Mouse (Mus musculus) CD4-positive naive resting alpha-beta T cell, adult 76 days (primary cell): Measurements from ENCODE around the gene Zfand2b. TPM values are rescaled to one million over a fixed set of nuclear protein-coding genes. Genes with fewer than 3 reads are reported as not detected.

Source experiments
- total RNA-seq: library from RNA; stranded (reverse); gene quantifications from one replicate; pipeline ENCODE4 v1.2.4, GENCODE M21; 2023

Zfand2b gene
- total RNA-seq, result 39.0 TPM

DNA sequence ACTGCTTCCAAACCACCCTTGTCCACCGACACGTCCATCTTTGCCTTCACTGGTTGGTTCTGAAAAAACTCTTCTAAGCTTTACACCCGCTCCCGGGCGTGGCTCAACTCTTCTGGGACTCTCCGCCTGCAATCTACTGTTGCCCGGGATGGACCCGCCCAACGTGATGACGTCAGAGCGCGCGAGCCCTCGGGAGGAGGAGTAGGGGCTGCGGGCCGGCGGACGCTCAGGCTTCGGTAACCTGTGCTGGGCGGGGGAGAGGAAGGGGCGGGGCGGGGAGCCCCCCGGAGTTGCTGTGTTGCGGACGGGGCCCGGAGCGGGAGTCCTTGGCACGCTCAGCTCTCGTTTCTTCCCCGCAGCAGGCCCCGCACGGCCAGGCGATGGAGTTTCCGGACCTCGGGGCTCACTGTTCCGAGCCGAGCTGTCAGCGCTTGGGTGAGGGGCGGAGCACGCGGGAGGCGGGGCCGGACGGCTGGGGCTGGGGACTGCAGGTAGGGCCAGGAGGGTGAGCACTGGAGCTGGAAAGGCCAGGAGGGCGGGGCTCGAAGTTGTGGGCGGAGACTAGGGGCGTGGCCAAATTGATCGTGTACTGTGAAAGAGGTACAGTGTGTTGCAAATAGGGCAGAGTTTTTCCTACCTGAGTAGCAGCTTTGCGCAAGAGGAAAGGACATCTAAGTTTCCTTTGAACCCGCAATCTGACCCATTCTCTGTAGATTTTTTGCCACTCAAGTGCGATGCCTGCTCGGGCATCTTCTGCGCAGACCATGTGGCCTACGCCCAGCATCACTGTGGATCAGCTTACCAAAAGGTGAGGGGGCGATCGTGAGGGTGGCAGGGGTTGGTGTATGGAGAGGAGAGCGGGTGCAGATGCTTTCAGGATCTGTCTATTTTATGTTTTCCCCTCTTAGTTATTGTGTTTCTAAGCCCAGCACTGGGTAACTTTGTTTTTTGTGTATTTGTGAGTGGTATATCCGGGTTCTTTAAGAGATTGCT lies at the start of gene Zfand2b:
Gene Zfand2b (plus strand): TSS at position 175 of the 993 bp plus-strand sequence.

GRCm38 (mm10) chr1:75124346-75125321 lies 43.8 kb upstream of the Zfand2b start, which contains the start of gene Nhej1:
TSS of gene Nhej1 (minus strand) at chr1:75125200.

GRCm38 (mm10) chr1:75133421-75134207 lies 34.8 kb upstream of the Zfand2b start, which contains the start of gene Slc23a3:
TSS of gene Slc23a3 (minus strand) at chr1:75133890.

DNA sequence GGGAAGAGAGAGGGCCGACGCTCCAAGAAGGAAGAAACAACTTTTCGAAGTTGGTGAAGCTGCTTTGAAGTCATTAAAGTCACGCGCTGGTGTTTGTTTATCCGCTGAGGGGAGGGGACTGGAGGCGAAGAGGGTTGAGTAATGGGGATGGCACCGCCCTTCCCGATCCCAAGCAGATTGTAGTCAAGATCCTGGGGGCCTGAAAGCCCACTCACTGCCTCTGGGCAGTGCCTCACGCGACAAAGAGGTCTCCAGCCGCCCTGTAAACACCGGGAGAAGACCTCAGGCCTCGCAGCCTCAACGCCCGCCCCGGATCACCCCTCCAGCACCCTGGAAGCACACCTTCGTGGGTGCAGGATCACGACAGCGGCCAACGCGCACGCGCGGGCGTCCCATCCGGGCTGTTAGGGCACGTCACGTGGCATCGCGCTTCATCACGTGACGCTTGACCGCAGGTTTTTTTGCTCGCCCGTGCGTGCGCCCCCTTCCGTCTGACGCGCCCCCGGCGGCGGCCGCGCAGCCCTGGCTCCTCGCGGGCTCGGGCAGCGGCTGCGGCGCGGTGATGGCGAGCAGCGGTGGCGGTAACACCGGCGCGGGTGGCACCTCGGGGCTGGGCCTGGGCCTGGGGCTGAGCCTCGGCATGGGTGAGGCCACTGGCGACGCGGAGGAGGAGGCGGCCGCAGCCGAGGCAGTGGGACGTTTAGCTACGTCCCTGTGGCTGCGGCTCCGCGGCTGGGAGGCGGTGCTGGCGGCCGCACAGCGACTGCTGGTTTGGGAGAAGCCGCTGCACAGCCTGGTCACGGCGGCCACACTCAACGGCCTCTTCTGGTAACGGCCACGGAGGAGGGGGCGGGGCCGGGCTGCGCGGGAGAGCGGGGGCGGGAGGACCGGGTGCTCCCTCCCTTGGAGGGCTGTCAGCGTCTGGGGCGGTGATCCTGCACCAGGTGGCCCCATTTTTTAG lies 25.9 kb upstream of the Zfand2b start, which contains the start of the genes Cnppd1 and Retreg2:
Gene Cnppd1 (minus strand): TSS at position 411 of the 961 bp plus-strand sequence.
Gene Retreg2 (plus strand): TSS at position 478 of the 961 bp plus-strand sequence.

DNA sequence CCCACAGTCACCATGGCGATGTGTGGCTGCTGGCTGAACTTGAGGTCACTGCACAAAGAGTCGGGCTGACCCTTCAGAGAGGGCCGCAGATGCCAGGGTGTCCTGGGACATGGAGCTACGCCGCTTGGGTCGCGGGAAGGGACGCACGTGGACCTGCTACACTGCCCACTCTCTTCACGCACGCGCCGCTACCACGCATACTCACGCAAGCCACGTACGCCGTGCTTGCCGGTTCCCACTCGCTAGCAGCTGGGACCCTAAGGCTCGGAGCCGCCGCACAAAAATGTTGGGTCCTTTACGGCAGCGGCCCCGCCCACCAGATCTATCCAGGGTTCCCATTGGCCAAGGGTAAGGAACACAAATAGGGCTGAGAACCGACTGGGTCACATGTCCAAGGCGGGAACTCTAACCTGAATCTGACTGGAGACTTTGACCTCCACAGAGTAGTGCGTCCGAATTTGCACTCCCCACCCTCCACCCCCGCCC lies 11.7 kb downstream of the Zfand2b start, which contains the start of gene Abcb6:
Gene Abcb6 (minus strand): TSS at position 288 of the 486 bp plus-strand sequence.

DNA sequence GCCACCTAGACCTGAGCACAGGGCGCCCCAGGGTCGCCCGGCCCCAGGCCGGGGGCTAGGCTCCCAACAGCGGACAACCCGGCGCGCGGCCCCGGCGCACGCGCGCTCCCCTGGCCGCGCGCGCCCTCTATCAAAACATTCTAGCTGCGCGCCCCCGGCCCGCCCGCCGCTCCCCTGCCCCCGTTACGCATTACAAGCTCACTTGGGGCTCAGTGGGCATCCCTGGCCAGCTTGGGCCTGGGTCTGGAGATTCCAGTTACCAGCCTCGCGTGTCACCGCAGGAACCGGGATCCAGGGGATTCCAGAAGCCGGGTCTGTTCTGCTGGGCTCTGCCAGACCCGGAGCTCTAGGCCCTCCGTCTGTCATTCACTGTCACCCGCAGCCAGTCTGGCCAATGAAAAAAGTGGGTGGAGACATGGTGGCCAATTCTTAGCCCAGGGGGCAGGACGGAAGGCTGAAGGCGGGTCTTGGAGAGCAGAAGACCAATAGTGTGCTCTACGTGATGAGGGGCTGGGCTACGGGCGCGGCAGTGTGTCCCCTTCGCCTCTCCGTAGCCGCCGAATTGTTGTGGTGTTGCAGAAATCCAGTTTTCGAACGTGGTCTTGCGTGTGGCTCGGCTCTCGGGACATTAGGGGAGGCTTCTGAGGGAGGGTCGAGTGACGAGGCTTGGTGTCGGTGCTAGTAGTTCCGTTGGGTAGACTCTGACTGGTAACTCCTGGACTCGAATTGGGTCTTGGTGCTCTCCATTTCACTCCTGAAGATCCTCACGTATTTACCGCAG lies 23.4 kb downstream of the Zfand2b start, which contains the start of the genes Ankzf1 and Atg9a:
Gene Ankzf1 (plus strand): TSS at position 530 of the 781 bp plus-strand sequence.
Gene Atg9a (minus strand): TSS at position 575 of the 781 bp plus-strand sequence.

GRCm38 (mm10) chr1:75210136-75211087 lies 42.0 kb downstream of the Zfand2b start, which contains the start of the genes Glb1l and Stk16:
TSS of gene Glb1l (minus strand) at chr1:75210813.
TSS of gene Stk16 (plus strand) at chr1:75210838.

DNA sequence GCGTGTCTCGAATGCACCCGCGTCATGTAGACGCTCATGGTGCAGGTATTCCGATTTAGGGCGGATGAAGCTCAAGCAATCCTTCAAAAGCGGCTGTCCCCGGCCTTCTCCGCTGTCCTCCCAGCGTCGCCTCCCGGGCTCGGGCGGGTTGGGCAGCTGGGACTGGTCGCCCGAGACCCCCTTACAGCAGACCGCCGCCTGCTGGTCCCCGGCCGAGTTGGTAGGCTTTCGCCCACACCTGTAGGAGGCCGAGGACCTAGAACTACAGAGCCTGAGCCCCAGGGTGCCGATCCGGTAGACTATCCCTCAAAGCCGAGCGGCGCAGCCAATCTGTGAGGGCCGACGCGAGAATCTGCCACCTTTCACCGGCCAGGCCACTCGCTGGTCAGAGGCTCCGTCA lies 51.1 kb downstream of the Zfand2b start, which contains the start of gene Tuba4a:
Gene Tuba4a (minus strand): TSS at position 335 of the 400 bp plus-strand sequence.

Other genes starting within 250 kb of the Zfand2b start
- not detected for gene Cfap65, start 233.0 kb upstream of the Zfand2b start, total RNA-seq
- gene Ihh, start 217.0 kb upstream of the Zfand2b start, total RNA-seq, result 0.44 TPM
- gene Nhej1, start 43.4 kb upstream of the Zfand2b start, total RNA-seq, result 5.0 TPM
- 5.5 TPM for gene Slc23a3, start 34.8 kb upstream of the Zfand2b start, total RNA-seq
- gene Cnppd1, start 25.9 kb upstream of the Zfand2b start, total RNA-seq, result 127 TPM
- gene Retreg2, start 25.9 kb upstream of the Zfand2b start, total RNA-seq, result 72.2 TPM
- gene Abcb6, start 11.7 kb downstream of the Zfand2b start, total RNA-seq, result 3.5 TPM
- 18.1 TPM for gene Ankzf1, start 23.5 kb downstream of the Zfand2b start, total RNA-seq
- 37.7 TPM for gene Atg9a, start 23.6 kb downstream of the Zfand2b start, total RNA-seq
- 14.8 TPM for gene Glb1l, start 42.2 kb downstream of the Zfand2b start, total RNA-seq
- gene Stk16, start 42.2 kb downstream of the Zfand2b start, total RNA-seq, result 55.9 TPM
- 183 TPM for gene Tuba4a, start 51.2 kb downstream of the Zfand2b start, total RNA-seq
- gene A630095N17Rik, start 63.5 kb downstream of the Zfand2b start, total RNA-seq, result not detected
- gene Dnajb2, start 67.8 kb downstream of the Zfand2b start, total RNA-seq, result 44.8 TPM
- gene Ptprn, start 95.9 kb downstream of the Zfand2b start, total RNA-seq, result 0.41 TPM
- not detected for gene Resp18, start 109.8 kb downstream of the Zfand2b start, total RNA-seq
- 34.7 TPM for gene Dnpep, start 149.3 kb downstream of the Zfand2b start, total RNA-seq
- not detected for gene Des, start 191.7 kb downstream of the Zfand2b start, total RNA-seq
- gene Speg, start 206.7 kb downstream of the Zfand2b start, total RNA-seq, result 0.70 TPM